Mouse (Mus musculus) urinary bladder, postnatal 25 days (tissue): ENCODE measurements around the gene Olfr742.

ENCODE experiments used
- DNase-seq: peaks from one replicate; pipeline ENCODE4 v3.0.0; 2022; ENCODE audit warnings: low spot score

Gene Olfr742

GRCm38 (mm10) chr14:50503300-50503699 is at the start of gene Olfr742:
Olfr742 (plus strand) TSS chr14:50503600.
- DNase-seq, result no peak

- DNase-seq, result no peak
Measured at GRCm38 (mm10) chr14:50472438-50472837, 31.0 kb upstream of the Olfr742 start, which contains the start of gene Olfr741. Olfr741 (plus strand) TSS chr14:50472738.

- no peak for DNase-seq
Measured at GRCm38 (mm10) chr14:50478406-50478805, 25.0 kb upstream of the Olfr742 start.

- no peak for DNase-seq
Measured at GRCm38 (mm10) chr14:50521539-50521938, 18.1 kb downstream of the Olfr742 start, which contains the start of gene Olfr743. Olfr743 (plus strand) TSS chr14:50521839.

GRCm38 (mm10) chr14:50552734-50553133 is 49.3 kb downstream of the Olfr742 start:
- DNase-seq, result no peak
